Mouse (Mus musculus): ENCODE measurements around the gene Tacc2.

DNA sequence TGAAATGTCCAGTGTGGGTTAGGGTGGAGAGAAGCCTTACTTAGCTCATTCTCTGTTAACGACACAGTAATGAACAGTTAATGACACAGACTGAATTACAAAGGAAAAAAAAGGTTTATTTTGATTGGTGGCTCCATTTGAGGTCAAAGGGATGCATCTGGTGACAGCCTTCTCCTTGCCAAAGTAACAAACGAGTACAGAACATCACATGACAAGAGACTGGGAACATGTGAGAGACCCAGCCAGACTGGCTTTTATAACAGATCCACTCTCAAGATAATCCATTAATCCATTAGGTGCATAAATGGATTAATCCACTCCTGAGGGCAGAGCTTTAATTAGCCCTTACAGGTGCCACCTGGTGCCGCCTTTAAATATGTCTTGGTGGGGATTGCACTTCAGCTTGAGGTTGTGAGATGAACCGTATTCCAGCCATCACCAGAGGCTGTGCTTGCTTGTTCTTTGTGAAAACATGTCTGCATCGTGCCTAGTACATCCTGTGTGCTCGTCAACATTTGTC is 75.9 kb downstream of the Tacc2 start:
- TF ChIP-seq CTCF (IDR thresholded peaks at IDR 0.05; ENCODE audit: extremely low read depth, insufficient read length, insufficient replicate concordance, low read depth, low read length) (no peak), POLR2A (IDR thresholded peaks at IDR 0.05; ENCODE audit: low read depth, low read length) (no peak)

Data from small intestine, adult 2 months (tissue).